Mouse (Mus musculus) cerebellum, adult 8-10 months (tissue): ENCODE results near the gene Dip2b.

ENCODE experiments used
- DNase-seq: peaks from one replicate; pipeline ENCODE4 v3.0.0; 2022

Gene Dip2b

DNA sequence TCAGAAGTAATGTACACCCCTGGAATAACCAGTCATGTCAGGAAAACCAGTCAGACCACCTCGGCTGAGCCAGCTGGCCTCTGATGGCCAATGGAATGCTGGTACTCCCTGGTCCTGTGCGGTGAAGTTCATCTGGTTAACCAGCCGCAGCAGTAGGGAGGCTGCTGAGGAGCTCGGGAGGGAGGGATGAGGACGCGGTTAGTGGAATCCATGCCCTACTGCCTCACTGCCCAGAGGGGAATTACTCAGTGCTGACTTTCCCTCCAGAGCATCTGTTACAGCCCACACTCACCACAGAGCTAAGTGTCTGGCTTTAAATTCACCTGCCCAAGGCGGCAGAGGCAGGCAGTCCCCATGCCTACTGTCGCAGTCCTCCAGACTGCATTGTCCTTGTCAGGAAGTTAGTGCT, 51.2 kb downstream of the Dip2b start:
- no peak for DNase-seq

DNA sequence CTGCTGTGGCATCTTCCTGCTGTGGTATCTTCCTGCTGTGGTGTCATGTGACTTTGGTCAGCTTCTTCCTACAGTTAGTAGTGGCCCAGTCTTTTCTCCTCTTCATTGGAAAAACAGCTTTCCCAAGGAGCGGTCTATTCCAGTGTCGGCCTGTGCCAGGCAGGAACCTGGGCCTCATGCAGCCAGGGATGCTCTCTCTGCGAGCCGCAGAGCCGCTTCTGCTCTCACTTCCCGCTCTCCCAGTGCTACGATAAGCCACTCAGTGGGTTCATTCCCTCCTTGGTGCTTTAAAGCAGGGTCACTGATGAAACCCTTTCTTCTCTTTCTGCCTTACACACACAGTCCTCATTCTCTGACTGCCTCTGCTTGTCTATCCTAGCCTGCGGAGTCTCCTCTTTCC, 53.4 kb downstream of the Dip2b start:
- DNase-seq: no peak

DNA sequence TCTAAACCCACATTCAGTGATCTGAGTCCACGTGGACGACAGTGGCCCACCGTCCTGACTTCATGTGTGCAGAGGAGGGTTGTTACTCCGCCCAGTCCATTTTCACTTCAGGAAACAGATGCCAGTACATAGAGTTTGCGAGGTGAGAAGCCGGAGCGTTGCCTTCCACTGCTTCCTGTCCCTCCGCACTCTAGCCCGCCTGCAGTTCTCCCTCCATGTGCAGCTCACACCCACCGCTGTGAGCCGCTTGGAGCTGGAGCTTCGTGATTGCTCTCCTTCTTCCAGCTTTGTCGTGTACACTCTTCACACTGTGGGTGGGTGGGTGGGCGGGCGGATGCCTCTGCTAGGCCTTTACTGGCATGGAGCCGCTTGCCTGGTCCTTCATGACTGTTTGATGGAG, 53.8 kb downstream of the Dip2b start:
- no peak for DNase-seq

DNA sequence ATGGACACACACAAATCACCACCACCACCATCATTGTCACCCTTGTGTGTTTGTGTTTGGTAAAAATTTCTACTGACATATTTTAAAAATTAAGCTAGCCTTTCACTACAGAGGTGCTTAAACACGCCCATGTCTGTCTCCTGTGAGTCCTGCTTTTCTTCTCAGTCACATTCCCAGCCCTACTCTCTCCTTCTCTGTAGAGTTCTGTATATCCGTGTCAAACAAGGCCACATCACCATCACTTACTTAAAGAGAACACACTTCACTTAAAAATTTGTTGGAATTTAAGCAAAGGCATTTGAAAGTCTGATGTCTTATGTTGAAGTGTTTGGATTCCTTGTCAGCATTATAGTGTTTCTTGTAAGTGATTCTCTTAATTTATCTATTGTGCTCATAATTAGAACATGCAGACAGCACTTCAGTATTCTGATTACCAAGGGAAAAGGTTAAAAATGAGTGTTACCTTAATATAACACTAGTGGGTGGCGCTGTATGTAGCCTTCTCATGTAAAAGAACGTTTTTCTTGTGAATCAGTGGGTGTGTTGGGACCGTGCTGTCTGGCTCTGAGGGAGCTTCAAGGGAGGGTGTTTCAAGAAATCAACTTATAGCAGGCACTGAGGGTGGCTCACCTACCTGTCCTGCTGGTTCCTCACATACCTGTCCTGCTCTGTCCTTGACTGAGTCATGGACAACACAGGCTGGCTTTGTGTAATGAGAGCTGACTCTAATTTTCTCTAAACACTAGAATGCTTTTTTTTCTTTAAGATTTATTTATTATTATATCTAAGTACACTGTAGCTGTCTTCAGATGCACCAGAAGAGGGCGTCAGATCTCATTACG, 58.3 kb downstream of the Dip2b start:
- DNase-seq: no peak

DNA sequence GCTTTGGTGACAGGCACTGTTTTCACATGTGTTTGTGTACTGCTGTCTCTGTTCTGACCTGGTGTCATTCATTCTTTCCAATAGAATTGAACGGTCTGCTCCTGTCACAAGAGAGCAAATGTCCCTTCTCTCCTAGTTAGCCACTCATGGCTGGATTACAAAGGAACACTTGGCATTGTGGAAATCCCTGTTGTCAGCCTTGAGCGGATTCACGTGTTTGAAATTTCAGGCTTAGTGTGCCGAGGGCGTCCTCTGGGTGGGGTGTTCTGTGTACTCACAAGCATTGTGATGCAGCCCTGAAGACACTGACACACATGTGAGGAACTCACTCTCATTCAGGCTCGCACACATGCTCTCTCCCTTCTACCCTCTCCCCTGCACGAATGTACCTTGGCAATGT, 61.9 kb downstream of the Dip2b start:
- DNase-seq: no peak

DNA sequence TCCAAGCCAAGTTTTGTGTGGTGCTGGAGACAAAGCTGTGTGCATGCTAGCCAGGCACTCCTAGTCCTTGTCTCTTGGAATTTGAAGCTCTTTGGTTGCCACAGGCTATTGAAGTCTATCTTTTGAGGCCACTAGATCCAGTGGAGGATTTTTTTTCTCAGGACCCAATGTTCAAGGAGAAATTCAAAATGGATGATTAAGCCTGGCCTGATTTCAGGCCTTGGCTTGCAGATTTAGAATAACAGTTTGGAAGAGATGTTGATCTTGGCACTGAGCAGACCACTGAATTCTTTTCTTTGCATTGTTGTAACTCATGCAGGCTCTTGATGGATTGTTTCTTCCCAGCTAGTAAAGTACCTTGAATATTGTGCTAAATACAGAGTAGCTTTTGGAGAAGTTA, 62.7 kb downstream of the Dip2b start:
- no peak for DNase-seq

DNA sequence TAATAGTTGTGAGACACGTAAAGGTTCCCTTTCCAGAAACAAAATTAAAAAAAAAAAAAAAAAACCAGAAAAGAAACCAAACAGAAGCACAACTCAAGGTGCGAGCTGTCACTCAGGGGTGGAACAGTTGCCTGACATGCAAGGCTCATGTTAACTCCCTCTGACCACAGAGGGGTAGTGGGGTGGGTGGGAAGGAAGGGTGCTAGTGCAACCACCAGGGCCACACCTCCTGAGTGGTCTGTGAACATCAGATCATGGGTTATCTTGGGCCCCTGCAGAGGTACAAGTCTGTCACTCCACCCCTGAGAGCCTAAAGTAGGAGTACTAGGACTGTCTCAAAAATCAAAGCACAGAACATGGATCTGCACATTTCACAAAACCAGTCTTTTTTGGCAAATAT, 65.7 kb downstream of the Dip2b start:
- DNase-seq: no peak

DNA sequence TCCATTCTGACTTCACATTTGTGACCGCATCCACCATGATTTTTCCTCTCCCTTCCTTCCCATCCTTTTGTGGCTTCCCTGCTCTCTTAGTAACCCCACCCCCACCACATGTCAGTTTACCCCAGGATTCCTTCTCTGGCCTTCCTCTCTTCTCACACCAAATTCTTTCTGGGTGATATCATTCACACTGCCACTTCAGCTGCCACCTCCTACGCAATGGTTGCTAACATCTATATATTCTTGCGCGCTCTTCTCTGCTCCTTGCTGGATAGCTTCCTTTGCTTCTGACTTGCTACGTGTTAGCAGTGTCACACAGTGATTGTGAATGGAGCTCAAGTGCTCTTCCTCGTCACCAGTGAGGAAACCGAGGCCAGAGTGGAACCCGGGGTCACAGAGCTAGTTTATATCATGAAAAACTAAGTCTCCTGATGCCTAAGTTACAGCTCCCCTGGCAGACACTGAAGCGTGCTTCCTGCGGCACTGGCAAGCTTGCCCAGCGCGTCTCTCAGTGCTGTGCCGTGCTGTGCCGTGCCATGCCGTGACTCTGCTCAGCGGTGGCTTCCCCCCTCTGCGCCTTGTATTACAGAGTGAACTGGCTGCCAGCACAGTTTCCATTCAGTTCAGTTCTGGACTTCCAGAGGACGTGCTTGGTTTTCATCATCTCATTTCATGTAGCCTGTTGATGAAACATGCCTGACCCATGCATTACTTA, 69.8 kb downstream of the Dip2b start:
- DNase-seq: no peak

DNA sequence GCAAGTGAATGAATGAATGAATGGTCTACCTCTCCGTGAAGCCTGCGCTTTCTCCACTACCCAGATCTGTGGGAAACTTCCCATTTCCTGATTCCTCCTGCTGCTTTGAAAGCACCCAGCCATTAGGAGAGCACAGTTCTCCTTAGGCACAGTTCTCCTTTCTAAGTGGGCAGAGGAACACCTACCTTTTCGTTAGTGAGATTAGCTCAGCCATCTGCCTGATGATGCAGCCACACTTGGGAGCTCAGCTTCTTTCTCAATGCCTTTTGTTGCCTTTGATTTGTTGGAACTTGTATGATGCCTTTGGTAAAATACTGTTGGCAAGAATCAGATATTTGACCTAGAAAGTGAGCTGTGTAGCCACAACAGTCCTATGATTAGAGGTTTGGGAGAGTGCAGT, 71.5 kb downstream of the Dip2b start:
- no peak for DNase-seq

DNA sequence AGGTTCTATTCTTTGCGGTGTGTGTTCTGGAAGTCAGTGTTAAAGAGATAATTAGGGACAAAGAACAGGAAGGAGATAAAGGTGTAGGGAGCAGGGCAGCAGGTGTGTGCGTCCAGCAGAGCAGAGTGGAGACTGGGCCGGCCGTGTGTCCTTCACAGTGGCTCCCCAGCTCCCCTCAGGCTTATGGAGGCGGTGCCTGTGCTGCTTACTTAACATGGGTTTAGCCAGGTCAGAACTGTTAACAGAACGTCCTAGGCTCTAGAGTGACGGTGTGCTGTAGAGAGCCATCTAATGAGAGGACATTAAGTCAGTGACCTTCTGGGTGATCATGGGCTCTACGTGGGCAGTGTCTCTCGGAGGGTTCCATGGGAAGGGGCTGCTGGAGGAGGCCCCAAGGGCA, 73.4 kb downstream of the Dip2b start:
- DNase-seq: no peak

DNA sequence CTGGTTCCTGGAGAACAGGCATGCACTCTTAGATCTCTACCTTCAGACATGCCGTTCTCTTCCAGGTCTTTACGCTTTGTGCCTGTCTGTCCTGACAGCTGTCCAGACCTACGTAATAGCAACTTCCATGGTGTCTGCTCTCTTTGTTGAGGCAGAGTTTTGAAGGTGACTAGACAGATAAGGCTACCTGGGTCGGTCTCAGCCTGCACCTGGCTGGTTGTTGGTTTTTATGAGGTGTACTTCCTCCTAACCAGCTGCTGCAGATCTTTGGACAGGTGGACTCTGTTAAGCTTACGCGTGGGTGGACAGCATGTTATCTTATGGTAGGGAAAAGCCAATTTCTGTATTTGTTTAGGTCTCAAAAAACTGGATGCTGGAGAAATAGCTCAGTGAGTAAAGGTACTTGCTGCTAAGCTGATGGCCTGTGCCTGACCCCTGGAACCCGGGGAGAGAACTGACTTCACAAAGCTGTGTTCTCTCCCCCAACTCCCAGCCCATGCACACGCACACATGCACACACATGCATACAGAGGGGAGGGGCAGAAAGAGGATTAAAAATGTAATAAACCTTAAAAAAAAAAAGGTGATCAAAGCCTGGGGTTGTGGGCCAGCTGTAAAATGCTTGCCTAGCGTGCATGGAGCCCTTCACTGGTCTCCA, 74.0 kb downstream of the Dip2b start:
- DNase-seq: no peak

DNA sequence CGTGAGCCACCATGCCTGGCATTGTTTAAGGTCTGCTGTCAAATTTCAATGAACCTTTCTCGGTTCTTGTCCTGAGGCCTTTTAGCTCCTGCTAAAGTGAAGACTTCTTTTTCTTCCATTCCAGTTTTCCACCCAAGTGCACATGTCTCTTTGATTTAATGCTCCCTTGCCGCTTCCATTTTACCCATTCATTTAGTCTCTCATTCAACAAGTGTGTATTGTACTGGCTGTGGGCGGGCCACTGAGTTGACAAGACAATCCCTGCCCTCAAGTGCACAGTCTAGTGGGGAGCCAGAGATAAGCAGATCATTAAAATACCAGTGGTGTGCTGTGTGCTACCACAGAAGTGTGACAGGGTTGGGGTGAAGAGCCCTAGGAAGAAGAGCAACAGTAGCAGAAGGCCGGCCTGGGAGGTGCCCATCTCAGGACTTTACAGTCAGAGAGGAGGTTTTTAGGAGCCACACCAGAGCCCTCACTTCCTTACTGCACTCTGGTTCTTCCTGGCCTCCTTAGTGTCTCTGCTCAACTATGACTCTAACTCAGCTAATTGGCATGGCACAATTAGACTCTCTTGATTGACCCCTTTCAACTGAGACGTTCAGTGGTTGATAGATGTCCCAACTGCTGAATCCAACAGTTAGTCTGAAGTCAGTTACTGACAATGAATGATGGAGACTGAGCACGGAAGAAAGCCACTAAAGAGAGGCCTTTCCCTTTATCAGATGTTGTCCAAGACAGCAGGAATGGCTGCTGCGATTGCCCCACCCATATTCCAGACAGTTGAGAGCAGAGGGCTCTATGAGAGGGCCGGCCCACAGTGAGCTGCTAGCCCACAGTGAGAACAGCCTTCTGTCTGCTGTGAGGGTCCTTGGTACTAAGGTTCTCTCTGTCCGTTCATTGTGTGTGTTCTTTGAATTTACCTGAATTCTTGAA, 75.1 kb downstream of the Dip2b start:
- no peak for DNase-seq

DNA sequence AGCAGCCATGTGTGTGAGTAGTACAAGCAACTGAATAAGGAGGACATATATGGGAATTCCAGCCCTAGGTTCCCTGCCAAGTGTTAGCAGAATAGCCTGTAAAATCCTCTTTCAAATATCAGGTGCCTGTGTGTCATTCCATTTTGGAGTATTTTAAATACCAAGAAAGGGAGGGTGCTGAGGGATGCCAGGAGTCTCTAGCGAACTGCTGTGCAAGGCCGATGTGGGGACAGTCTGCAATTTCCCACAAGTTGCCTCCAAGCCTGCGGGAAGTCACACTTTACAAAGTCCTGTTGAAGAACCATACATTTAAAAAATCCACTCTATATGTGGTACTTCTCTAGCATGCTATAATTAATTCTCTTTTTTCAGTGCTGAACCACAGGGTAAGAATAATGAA, 77.0 kb downstream of the Dip2b start:
- no peak for DNase-seq

DNA sequence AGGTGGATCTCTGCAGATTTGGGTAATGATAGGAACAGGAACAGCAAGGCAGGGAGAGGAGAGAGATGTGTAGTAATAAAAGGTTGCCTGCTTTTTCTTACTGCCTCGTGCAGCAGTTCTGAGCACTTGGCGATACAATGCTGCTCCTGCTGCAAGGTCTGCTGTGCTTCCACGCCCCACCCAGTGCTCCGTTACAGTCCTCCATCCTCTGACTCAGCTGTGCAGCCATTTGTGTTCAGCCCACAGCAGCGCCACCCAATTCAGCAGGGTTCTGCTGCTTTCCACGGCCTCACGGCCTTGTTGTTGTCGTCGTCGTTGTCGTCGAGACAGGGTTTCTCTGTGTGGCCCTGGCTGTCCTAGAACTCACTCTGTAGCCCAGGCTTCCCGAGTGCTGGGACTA, 77.9 kb downstream of the Dip2b start:
- no peak for DNase-seq

DNA sequence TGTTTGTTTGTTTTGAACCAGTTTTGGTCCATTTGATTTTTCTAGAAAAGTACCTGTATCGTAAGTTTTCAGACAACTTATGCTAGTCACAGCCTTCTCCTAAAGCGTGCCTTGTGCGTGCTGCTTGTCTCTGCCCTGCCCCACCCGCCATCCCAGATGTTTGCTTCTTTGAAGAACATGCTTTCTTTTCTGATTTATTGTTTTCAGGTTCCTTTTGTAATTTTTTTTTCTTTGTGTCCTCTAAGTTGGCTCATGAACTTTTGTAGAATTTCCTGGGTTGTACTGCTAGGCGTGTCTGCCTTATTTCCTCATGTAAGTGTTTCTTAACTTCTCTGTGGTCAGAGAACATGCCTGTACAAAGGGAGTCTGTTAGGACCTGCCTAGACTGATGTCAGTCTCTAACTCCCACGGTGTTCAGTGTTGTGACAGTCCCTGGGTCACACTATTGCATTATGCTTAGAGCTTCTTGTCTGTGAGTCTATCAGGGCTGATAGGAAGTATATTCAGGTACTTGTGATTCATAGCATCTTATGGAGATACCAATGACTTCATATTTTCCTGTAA, 80.8 kb downstream of the Dip2b start:
- no peak for DNase-seq

DNA sequence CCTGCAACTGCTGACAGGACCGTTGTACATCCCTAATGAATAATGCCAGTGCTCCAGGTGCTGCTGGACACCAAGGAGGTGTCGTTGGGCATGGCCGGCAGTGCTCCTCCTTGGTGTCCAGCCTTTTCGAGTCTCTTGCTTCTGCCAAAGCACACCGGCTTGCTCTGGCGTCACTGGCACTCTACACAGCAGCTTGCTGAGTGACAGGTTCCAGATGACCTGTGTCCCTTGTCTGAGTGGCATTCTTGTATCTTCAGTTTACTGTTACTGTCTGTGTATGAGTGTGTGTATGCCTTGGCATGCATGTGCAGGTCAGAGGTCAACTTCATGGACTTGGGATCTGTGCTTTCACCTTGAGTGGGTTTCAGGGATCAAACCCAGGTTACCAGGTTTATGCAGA, 83.0 kb downstream of the Dip2b start:
- no peak for DNase-seq

DNA sequence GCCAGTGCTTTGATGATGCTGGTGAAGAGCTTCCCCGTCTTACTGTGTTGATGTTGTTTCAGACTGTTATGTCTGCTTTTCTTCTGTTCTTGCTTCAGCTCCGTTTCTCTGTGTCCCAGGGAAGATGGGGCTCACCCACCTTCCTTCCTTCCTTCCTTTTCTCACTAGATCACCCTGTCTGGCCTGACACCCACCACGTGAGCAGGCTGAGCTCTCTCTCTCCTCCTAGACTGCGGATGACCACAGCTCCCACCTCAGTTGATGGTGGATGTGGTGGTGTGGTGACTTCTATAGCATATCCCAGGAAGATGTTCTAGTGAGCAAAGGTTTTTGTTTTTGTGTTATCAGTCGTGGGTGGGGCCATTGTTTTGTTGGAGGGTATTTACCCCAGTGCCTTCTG, 85.4 kb downstream of the Dip2b start:
- DNase-seq: no peak

DNA sequence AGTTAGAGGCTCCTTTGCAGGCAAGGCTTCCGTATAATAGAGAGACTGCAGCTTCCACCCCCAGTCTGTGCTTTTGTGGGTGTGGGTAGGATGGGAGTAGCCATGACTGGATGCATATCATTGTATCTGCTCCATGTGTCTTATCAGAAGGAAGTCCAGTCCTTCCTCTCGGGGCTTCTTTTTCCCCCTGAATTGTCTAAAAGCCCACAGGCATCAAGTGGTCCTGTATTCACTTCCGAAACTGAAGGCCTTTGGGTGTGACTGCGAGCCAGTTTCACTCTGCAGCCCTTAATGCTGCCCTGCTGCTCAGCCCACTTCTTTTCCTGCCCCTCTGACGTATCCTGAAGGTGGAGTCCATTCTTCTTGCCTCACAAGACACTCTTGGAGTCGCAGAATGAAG, 86.8 kb downstream of the Dip2b start:
- DNase-seq: no peak

DNA sequence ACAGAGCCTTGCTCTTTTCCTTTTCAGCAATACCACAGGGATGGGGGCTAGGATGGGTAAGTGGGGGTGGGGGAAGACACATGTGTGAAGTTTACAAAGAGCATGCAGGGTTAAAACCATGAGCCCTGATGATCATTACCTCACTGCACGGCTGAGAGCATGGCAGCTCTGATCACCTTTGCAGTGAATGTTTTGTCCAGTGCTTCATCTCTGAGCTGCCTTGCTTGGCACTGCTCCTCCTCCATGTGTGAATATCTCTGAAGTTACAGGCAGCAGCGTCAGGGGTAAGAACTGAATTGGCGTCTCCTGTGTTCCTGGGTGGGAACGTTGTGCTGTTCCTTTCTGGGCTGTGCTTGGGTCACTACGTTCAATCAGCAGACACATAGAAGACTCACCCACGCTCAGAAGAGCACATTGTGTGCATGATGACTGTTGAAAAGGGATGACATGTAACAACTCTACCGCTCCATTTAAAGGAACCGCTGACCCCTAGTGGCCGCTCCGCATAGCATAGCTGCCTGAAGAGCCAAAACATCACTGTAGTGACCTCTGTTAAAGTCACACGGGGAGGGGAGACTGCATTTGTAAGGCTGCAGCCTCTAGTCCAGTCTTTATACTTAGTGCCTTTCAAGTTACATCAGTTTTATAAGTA, 88.1 kb downstream of the Dip2b start:
- DNase-seq: peak; percentile 88

DNA sequence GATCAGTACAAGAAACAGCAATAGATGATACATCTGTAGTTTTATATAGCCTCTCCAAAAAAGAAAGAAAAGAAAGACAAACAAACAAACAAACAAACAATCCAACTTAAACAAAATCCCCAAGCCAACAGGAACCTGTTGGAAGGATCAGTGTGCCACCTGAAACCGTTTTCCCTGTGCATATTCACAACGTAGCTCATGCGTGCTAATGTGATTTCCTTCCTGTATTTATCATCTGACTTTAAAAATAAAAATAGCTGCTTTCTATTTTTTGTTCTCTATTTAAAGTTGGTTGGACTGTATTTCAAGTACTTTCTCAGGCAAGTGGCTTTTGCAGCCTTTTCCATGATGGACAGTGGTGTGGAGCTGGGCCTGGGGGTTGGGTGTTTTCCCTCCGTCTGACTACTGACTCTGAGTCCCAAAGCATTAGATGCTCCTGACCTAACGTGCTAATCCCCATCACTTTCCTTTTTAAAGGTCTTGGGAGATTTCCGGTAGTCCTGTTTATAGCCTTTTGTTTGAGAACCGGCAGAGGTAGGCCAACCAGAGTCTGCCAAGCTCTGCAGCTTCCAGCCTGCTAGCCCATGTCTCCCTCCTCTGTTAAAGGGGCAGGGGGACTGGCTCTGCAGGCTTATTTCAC, 90.8 kb downstream of the Dip2b start:
- no peak for DNase-seq

DNA sequence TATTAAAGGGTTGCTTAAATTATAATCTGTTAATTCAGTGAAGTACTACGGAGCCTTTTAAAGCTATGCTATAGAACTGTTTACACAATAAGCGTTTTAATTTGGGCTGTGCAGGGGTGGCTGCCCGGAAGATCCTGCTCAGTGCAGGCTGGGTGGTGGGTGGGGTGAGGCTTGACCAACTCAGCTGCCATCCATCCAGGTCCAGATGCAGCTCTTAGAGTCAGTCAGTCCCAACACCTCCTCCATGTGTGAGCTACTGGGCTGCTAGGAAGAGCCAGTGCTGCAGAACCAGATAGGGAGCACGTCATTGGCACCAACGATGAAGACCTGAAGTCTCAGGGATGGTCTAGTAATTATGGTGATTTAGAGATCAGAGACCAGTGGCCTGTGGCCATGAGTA, 101.2 kb downstream of the Dip2b start:
- no peak for DNase-seq

DNA sequence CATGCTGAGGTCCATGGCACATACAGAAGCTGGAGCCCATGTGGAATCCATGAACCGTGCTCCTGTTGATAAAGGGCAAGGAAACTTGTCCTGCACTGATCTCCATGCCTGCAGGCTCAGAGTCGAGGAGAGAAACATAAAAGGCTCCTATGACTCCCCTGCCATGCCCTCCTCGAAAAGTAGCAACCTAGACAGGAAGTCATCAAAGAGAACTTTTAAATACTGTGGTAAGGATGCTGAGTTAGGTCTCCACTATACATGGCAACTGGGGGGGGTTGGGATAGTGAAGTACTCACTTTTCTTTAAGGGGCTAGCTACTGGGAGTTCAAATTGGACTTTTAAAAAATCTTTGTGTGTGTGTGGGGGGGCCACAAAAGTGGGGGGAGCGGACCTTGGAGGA, 102.0 kb downstream of the Dip2b start:
- DNase-seq: no peak
